Mouse (Mus musculus): ENCODE data around the gene Bad. TPM values are rescaled to one million over a fixed set of nuclear protein-coding genes. Genes with fewer than 3 reads are reported as not detected.

Gene Bad
- polyA plus RNA-seq, 1 experiment from 2014 or later = 90.4 TPM

- H3K9ac ChIP-seq = no peak overlapping the region
- no peaks in the 10 kb centered on the region for H3K36me3 ChIP-seq
- H3K27ac ChIP-seq (replicated peaks) = no peak overlapping the region
- ATAC-seq (ENCODE audit: low read depth) = no peak
- peaks cover 23% of the 10 kb centered on the region for H3K4me1 ChIP-seq (replicated peaks)
- H3K9me3 ChIP-seq = no peaks in the 10 kb centered on the region
- no peak overlapping the region for H3K4me3 ChIP-seq
- H3K4me2 ChIP-seq = peak overlapping the region; percentile 97
- peaks cover 20% of the 10 kb centered on the region for H3K27me3 ChIP-seq
Observed at GRCm38 (mm10) chr19:6919431-6919830, 22.2 kb upstream of the Bad start.

- no peak overlapping the region for H3K27ac ChIP-seq (replicated peaks)
- H3K9ac ChIP-seq = peak overlapping the region; percentile 91
Observed at GRCm38 (mm10) chr19:6919876-6920740, 21.6 kb upstream of the Bad start.

GRCm38 (mm10) chr19:6920741-6921636 lies 20.7 kb upstream of the Bad start:
- Histone ChIP-seq H3K4me3 (peak overlapping the region; percentile 75), H3K4me1 (replicated peaks) (peaks cover 38% of the 10 kb centered on the region), H3K4me2 (peak overlapping the region; percentile 97), H3K27ac (replicated peaks) (peak overlapping the region; percentile 92), H3K27me3 (peaks cover 36% of the 10 kb centered on the region), H3K9me3 (no peaks in the 10 kb centered on the region), H3K9ac (peak overlapping the region; percentile 91), H3K36me3 (no peaks in the 10 kb centered on the region)
- ATAC-seq (ENCODE audit: low read depth) = peak; percentile 41
- WGBS = 2% methylated on average over 48 of the region's 48 CpGs

More at GRCm38 (mm10) chr19:6919876-6920740, 21.6 kb upstream of the Bad start:
- Histone ChIP-seq H3K27me3 (peaks cover 27% of the 10 kb centered on the region), H3K9me3 (no peaks in the 10 kb centered on the region), H3K4me1 (replicated peaks) (peaks cover 29% of the 10 kb centered on the region), H3K4me3 (peak overlapping the region; percentile 75), H3K36me3 (no peaks in the 10 kb centered on the region), H3K4me2 (peak overlapping the region; percentile 97)
- 40% methylated on average over 8 of the region's 8 CpGs for WGBS
- no peak for ATAC-seq (ENCODE audit: low read depth)

GRCm38 (mm10) chr19:6921647-6922567 lies 19.8 kb upstream of the Bad start, which contains the start of gene Esrra:
Gene Esrra (minus strand): TSS chr19:6921813.
- peaks cover 45% of the 10 kb centered on the region for H3K27me3 ChIP-seq
- H3K4me3 ChIP-seq = peak within 1 kb of the TSS; percentile 75
- H3K9ac ChIP-seq = peak within 1 kb of the TSS; percentile 91
- H3K36me3 ChIP-seq = no peaks in the 10 kb centered on the region
- peak within 1 kb of the TSS; percentile 92 for H3K27ac ChIP-seq (replicated peaks)
- peak; percentile 94 for ATAC-seq (ENCODE audit: low read depth)
- no peaks in the 10 kb centered on the region for H3K9me3 ChIP-seq
- under 1% methylated on average over 66 of the region's 66 CpGs for WGBS
- H3K4me2 ChIP-seq = peak within 1 kb of the TSS; percentile 97
- H3K4me1 ChIP-seq (replicated peaks) = peaks cover 43% of the 10 kb centered on the region

- WGBS = 70% methylated on average over 6 of the region's 6 CpGs
- no peak overlapping the region for H3K27ac ChIP-seq (replicated peaks)
- no peak for ATAC-seq (ENCODE audit: low read depth)
- H3K27me3 ChIP-seq = peaks cover 57% of the 10 kb centered on the region
- H3K4me2 ChIP-seq = peak overlapping the region; percentile 97
- H3K4me1 ChIP-seq (replicated peaks) = peaks cover 47% of the 10 kb centered on the region
- no peaks in the 10 kb centered on the region for H3K36me3 ChIP-seq
- no peaks in the 10 kb centered on the region for H3K9me3 ChIP-seq
- H3K9ac ChIP-seq = no peak overlapping the region
- peak overlapping the region; percentile 75; the same call in 1 of the 2 replicates for H3K4me3 ChIP-seq
Observed at GRCm38 (mm10) chr19:6922901-6923735, 18.5 kb upstream of the Bad start.

- Histone ChIP-seq H3K9me3 (no peaks in the 10 kb centered on the region), H3K27ac (replicated peaks) (no peak overlapping the region), H3K4me3 (peak overlapping the region; percentile 24), H3K27me3 (peaks cover 70% of the 10 kb centered on the region), H3K9ac (peak overlapping the region; percentile 31; the same call in 1 of the 2 replicates), H3K4me2 (peak overlapping the region; percentile 34), H3K36me3 (no peaks in the 10 kb centered on the region), H3K4me1 (replicated peaks) (peaks cover 43% of the 10 kb centered on the region)
- 2% methylated on average over 39 of the region's 39 CpGs for WGBS
- no peak for ATAC-seq (ENCODE audit: low read depth)
Observed at GRCm38 (mm10) chr19:6924461-6925306, 17.0 kb upstream of the Bad start.

- H3K9ac ChIP-seq = peak within 1 kb of the TSS; percentile 31; the same call in 1 of the 2 replicates
- H3K9me3 ChIP-seq = no peaks in the 10 kb centered on the region
- no peak for ATAC-seq (ENCODE audit: low read depth)
- peaks cover 37% of the 10 kb centered on the region for H3K4me1 ChIP-seq (replicated peaks)
- H3K36me3 ChIP-seq = no peaks in the 10 kb centered on the region
- H3K27me3 ChIP-seq = peaks cover 75% of the 10 kb centered on the region
- 2% methylated on average over 9 of the region's 9 CpGs for WGBS
- peak within 1 kb of the TSS; percentile 34 for H3K4me2 ChIP-seq
- H3K4me3 ChIP-seq = peak within 1 kb of the TSS; percentile 24
- H3K27ac ChIP-seq (replicated peaks) = no peak within 1 kb of the TSS
Observed at GRCm38 (mm10) chr19:6925307-6925573, 16.4 kb upstream of the Bad start, which contains the start of gene Catsperz. Gene Catsperz (minus strand): TSS chr19:6925380.

- Histone ChIP-seq H3K27ac (replicated peaks) (no peak overlapping the region), H3K36me3 (no peaks in the 10 kb centered on the region), H3K27me3 (peaks cover 79% of the 10 kb centered on the region), H3K4me1 (replicated peaks) (peaks cover 32% of the 10 kb centered on the region), H3K9me3 (no peaks in the 10 kb centered on the region), H3K4me3 (peak overlapping the region; percentile 24), H3K4me2 (peak overlapping the region; percentile 34), H3K9ac (0 out of 2 replicates have a peak overlapping the region, but pooled peaks have one; percentile 31)
- WGBS = 6% methylated on average over 40 of the region's 40 CpGs
- ATAC-seq (ENCODE audit: low read depth) = no peak
Observed at GRCm38 (mm10) chr19:6925611-6926329, 15.9 kb upstream of the Bad start.

- no peaks in the 10 kb centered on the region for H3K9me3 ChIP-seq
- H3K4me1 ChIP-seq (replicated peaks) = peaks cover 28% of the 10 kb centered on the region
- H3K36me3 ChIP-seq = no peaks in the 10 kb centered on the region
- H3K4me3 ChIP-seq = peak overlapping the region; percentile 14; the same call in 1 of the 2 replicates
- no peak overlapping the region for H3K27ac ChIP-seq (replicated peaks)
- H3K27me3 ChIP-seq = peaks cover 88% of the 10 kb centered on the region
- no peak overlapping the region for H3K9ac ChIP-seq
- no peak for ATAC-seq (ENCODE audit: low read depth)
- peak overlapping the region; percentile 43 for H3K4me2 ChIP-seq
- WGBS = 14% methylated on average over 26 of the region's 26 CpGs
Observed at GRCm38 (mm10) chr19:6926559-6927255, 15.0 kb upstream of the Bad start.
